Mouse (Mus musculus): ENCODE results near the gene Matn4.

DNA sequence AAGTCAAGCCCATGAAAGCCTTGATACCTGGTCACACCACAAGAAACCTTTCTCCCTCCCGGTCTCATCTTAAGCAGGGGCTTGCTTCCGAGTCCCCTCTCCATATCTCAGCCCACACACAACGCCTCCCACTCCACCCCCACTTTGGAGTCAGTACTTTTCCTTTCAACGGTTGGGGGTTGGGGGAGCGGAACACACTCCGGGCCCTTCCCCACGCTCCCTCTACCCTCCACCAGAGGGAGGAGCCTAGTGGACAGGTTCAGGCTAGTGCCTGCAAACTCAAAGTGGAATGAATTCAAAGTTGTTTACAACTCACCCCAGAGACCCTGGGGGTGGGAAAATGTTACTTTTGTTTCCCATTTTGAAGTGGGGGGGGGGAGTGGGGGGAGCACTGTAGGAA lies 25.7 kb upstream of the Matn4 start:
- TF ChIP-seq CTCF (IDR thresholded peaks at IDR 0.05; ENCODE audit: low read depth) (peak; percentile 20; the same call in 1 of the 2 replicates), EP300 (IDR thresholded peaks at IDR 0.05; ENCODE audit: low read depth) (no peak)
